Mouse (Mus musculus): Measurements from ENCODE around the gene Dpep1. TPM values are rescaled to one million over a fixed set of nuclear protein-coding genes. Genes with fewer than 3 reads are reported as not detected.

The Dpep1 gene
- polyA plus RNA-seq, 2 experiments, result 0.07 to 0.23 TPM

GRCm38 (mm10) chr8:123203571-123203970, 17.5 kb downstream of the Dpep1 start:
- Histone ChIP-seq H3K9ac (replicated peaks) (no peak overlapping the region), H3K9me3 (ENCODE audit: control insufficient read depth, low read length) (no peaks in the 10 kb centered on the region), H3K4me2 (ENCODE audit: low read depth) (no peak overlapping the region), H3K4me1 (replicated peaks; ENCODE audit: control insufficient read depth in 2 of 2, insufficient read depth in 2 of 2, low read length in 1 of 2) (no peaks in the 10 kb centered on the region), H3K27me3 (ENCODE audit: control insufficient read depth, insufficient read depth, low read length) (no peaks in the 10 kb centered on the region), H3K4me3 (ENCODE audit: insufficient read depth in 1 of 2, low read depth in 2 of 2, low read length in 2 of 2) (no peak overlapping the region), H3K36me3 (replicated peaks; ENCODE audit: control insufficient read depth, insufficient read depth, low read depth) (peaks cover 19% of the 10 kb centered on the region), H3K27ac (no peak overlapping the region)
- TF ChIP-seq EP300 (IDR thresholded peaks at IDR 0.05; ENCODE audit: low read depth) (no peak), CTCF (IDR thresholded peaks at IDR 0.05; ENCODE audit: low read depth) (no peak)
- WGBS (ENCODE audit: insufficient replicate concordance), result 82% methylated on average over 3 of the region's 3 CpGs
- DNase-seq (ENCODE audit: low read depth in 3 of 3, low spot score in 3 of 3) (no peak), ATAC-seq (ENCODE audit: insufficient read depth) (no peak)

DNA sequence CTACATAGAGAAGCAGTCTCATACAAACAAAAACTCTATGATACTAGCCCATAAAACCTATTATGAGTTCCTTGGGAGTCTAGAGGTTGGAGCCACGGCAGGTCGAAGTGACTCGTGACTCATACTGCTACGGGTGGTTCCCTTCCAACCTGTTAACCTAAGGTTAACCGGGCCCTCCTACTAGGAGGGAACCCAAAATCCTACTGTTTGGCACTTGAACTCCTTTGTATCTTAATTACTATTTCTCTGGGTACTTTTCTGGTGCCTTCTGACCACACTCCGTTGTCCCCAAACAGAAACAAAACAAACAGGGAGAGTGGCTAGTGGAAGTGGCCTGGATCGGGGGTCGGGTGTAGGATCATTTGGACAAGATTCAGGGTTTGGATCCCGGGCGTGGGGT, 25.8 kb downstream of the Dpep1 start:
- H3K27me3 ChIP-seq (ENCODE audit: control insufficient read depth, insufficient read depth, low read length), result no peaks in the 10 kb centered on the region
- H3K4me3 ChIP-seq (ENCODE audit: insufficient read depth in 1 of 2, low read depth in 2 of 2, low read length in 2 of 2), result peak overlapping the region; percentile 80 to 89
- ATAC-seq (ENCODE audit: insufficient read depth) (no peak), DNase-seq (ENCODE audit: low read depth in 3 of 3, low spot score in 3 of 3) (no peak)
- no peaks in the 10 kb centered on the region for H3K9me3 ChIP-seq (ENCODE audit: control insufficient read depth, low read length)
- peaks cover 16% of the 10 kb centered on the region for H3K36me3 ChIP-seq (replicated peaks; ENCODE audit: control insufficient read depth, insufficient read depth, low read depth)
- H3K4me1 ChIP-seq (replicated peaks; ENCODE audit: control insufficient read depth in 2 of 2, insufficient read depth in 2 of 2, low read length in 1 of 2), result peaks cover 12% of the 10 kb centered on the region in 2 experiments
- TF ChIP-seq CTCF (IDR thresholded peaks at IDR 0.05; ENCODE audit: low read depth), result no peak
- no peak for TF ChIP-seq EP300 (IDR thresholded peaks at IDR 0.05; ENCODE audit: low read depth)
- H3K9ac ChIP-seq (replicated peaks), result peak overlapping the region; percentile 82
- peak overlapping the region; percentile 95 for H3K4me2 ChIP-seq (ENCODE audit: low read depth)
- H3K27ac ChIP-seq, result peak overlapping the region; percentile 31
- WGBS (ENCODE audit: insufficient replicate concordance), result 20% methylated on average over 10 of the region's 10 CpGs

DNA sequence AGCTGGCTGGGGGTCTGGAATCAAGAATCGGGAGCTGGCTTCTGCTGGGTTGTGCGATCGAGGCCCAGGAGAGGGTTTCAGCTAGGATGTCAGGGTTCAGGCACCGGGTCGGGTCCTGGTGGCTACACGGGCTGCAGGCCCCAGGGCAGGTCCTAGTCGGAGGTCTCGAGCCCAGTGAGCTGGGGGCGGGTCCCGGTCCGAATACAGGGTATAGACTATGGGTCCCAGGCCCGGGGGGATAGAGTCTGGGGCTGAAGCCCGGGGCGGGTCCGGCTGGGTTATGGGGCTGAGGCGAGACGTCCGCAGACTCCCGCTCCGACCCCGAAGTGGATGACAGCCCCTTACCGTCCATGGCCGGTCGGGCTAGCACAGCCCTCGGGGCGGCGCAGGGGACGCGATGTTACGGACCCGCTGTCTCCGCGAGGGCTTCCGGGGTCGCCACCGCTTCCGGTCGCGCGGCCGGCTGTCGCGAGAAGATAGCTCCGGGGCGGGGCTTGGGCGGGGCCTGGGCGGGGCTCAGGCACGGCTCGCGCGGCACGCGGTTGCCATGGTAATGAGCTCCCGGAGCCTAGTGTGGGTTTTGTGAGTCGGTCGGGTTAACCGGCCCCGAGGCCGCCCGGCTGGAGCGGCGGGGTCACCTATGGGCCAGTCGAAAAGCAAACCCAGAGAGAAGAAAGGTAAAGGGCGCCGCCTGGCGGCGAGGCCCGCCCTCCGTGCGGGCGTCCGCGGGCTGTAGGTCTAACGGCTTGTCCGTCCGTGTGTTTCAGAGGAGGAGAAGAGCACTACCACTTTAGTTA, 26.5 kb downstream of the Dpep1 start, which contains the start of the genes Chmp1a and Spata33:
Gene Chmp1a (minus strand): TSS at position 443 of the 797 bp plus-strand sequence.
Gene Spata33 (plus strand): TSS at position 512 of the 797 bp plus-strand sequence.
- Histone ChIP-seq H3K27me3 (ENCODE audit: control insufficient read depth, insufficient read depth, low read length) (no peaks in the 10 kb centered on the region), H3K4me3 (ENCODE audit: insufficient read depth in 1 of 2, low read depth in 2 of 2, low read length in 2 of 2) (peak within 1 kb of the TSS; percentile 80 to 89), H3K4me1 (replicated peaks; ENCODE audit: control insufficient read depth in 2 of 2, insufficient read depth in 2 of 2, low read length in 1 of 2) (peaks cover 12% of the 10 kb centered on the region in 2 experiments), H3K9ac (replicated peaks) (peak within 1 kb of the TSS; percentile 82), H3K27ac (peak within 1 kb of the TSS; percentile 31), H3K4me2 (ENCODE audit: low read depth) (peak within 1 kb of the TSS; percentile 95), H3K36me3 (replicated peaks; ENCODE audit: control insufficient read depth, insufficient read depth, low read depth) (peaks cover 12% of the 10 kb centered on the region), H3K9me3 (ENCODE audit: control insufficient read depth, low read length) (no peaks in the 10 kb centered on the region)
- ATAC-seq (ENCODE audit: insufficient read depth) (peak; percentile 88), DNase-seq (ENCODE audit: low read depth in 3 of 3, low spot score in 3 of 3) (peak; percentile 80 to 86 (median 85))
- peak; percentile 69 for TF ChIP-seq CTCF (IDR thresholded peaks at IDR 0.05; ENCODE audit: low read depth)
- TF ChIP-seq EP300 (IDR thresholded peaks at IDR 0.05; ENCODE audit: low read depth), result peak; percentile 59; the same call in 1 of the 2 replicates
- under 1% methylated on average over 76 of the region's 76 CpGs for WGBS (ENCODE audit: insufficient replicate concordance)

DNA sequence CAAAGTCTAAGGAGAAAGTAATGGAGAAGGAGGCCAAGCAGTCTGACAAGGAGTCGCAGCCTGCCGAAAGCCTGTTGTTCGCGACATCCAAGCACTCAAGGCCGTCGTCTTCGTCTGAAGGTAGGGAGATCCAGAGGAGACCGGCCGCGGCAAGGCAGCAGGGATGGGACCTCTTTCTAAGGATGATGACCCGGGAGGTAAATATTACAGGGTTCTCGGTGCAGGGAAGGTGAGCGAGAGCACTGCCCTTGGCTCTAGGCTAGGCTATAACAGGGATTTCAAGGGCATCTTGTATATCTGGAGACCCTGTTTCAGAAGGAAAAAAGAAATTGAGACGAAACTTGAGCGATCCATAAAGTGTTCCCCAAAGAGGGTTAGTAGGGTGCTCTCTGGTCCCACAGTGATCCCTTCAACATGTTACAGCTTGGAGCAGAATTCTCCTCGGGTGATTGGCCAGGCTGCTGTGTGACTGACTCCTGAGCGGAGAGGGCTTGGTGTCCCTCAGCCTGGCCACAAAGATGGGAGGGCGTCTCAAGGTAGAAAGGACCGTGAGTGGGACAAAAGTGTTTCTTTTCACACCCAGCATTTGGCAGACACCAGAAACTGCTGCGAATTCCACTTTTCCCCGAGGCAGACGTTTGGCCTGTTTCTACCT, 27.2 kb downstream of the Dpep1 start:
- Histone ChIP-seq H3K4me3 (ENCODE audit: insufficient read depth in 1 of 2, low read depth in 2 of 2, low read length in 2 of 2) (peak overlapping the region; percentile 60 to 80), H3K9ac (replicated peaks) (peak overlapping the region; percentile 57), H3K4me2 (ENCODE audit: low read depth) (peak overlapping the region; percentile 95), H3K27me3 (ENCODE audit: control insufficient read depth, insufficient read depth, low read length) (no peaks in the 10 kb centered on the region), H3K4me1 (replicated peaks; ENCODE audit: control insufficient read depth in 2 of 2, insufficient read depth in 2 of 2, low read length in 1 of 2) (peaks cover 12% of the 10 kb centered on the region in 2 experiments), H3K27ac (peak overlapping the region; percentile 31), H3K9me3 (ENCODE audit: control insufficient read depth, low read length) (no peaks in the 10 kb centered on the region), H3K36me3 (replicated peaks; ENCODE audit: control insufficient read depth, insufficient read depth, low read depth) (peaks cover 10% of the 10 kb centered on the region)
- no peak for TF ChIP-seq EP300 (IDR thresholded peaks at IDR 0.05; ENCODE audit: low read depth)
- no peak for TF ChIP-seq CTCF (IDR thresholded peaks at IDR 0.05; ENCODE audit: low read depth)
- WGBS (ENCODE audit: insufficient replicate concordance), result 25% methylated on average over 22 of the region's 22 CpGs
- no peak for DNase-seq (ENCODE audit: low read depth in 3 of 3, low spot score in 3 of 3)
- peak; percentile 14 for ATAC-seq (ENCODE audit: insufficient read depth)

GRCm38 (mm10) chr8:123215430-123215829, 29.4 kb downstream of the Dpep1 start:
- H3K36me3 ChIP-seq (replicated peaks; ENCODE audit: control insufficient read depth, insufficient read depth, low read depth), result 0 out of 2 replicates have a peak, but pooled peaks cover 1% of the 10 kb centered on the region
- no peak overlapping the region for H3K4me3 ChIP-seq (ENCODE audit: insufficient read depth in 1 of 2, low read depth in 2 of 2, low read length in 2 of 2)
- TF ChIP-seq EP300 (IDR thresholded peaks at IDR 0.05; ENCODE audit: low read depth), result no peak
- no peak for TF ChIP-seq CTCF (IDR thresholded peaks at IDR 0.05; ENCODE audit: low read depth)
- H3K27me3 ChIP-seq (ENCODE audit: control insufficient read depth, insufficient read depth, low read length), result no peaks in the 10 kb centered on the region
- no peak overlapping the region for H3K27ac ChIP-seq
- no peaks in the 10 kb centered on the region for H3K9me3 ChIP-seq (ENCODE audit: control insufficient read depth, low read length)
- WGBS (ENCODE audit: insufficient replicate concordance), result 20% methylated on average over 3 of the region's 3 CpGs
- peaks cover 12% of the 10 kb centered on the region in 2 experiments for H3K4me1 ChIP-seq (replicated peaks; ENCODE audit: control insufficient read depth in 2 of 2, insufficient read depth in 2 of 2, low read length in 1 of 2)
- no peak overlapping the region for H3K4me2 ChIP-seq (ENCODE audit: low read depth)
- no peak overlapping the region for H3K9ac ChIP-seq (replicated peaks)
- ATAC-seq (ENCODE audit: insufficient read depth), result no peak
- DNase-seq (ENCODE audit: low read depth in 3 of 3, low spot score in 3 of 3), result no peak
